Mouse (Mus musculus): ENCODE data around the gene Relb. TPM values are rescaled to one million over a fixed set of nuclear protein-coding genes. Genes with fewer than 3 reads are reported as not detected.

Gene Relb
- 6.4 and 6.6 TPM in 2 replicates for polyA plus RNA-seq (2012; rRNA removed)

DNA sequence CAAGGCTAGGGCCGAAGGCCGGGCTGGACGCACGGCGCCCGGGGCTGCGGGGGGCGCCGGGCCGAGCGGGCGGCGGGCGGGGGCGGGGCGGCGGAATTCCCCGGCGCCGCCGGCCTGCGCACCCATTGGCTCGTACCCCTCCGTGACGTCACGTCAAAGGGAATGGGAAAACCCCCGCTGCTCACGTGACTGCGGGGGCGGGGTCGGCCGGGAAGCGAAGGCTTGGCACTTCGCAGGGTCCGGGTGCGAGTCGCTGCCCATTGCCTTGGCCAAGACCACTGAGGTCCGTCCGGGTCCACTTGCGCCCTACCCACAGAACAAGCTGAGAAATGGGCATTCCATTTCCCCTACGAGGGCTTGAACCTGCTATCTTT is at the start of gene Relb:
Gene Relb (minus strand): TSS at position 78 of the 374 bp plus-strand sequence.
- peak within 1 kb of the TSS; percentile 57 for H3K4me3 ChIP-seq (ENCODE audit: insufficient read depth, low read length)
- TF ChIP-seq POLR2A (IDR thresholded peaks at IDR 0.05; ENCODE audit: extremely low read depth, insufficient read depth, low read length) (peak; percentile 34; the same call in 1 of the 2 replicates), CTCF (IDR thresholded peaks at IDR 0.05; ENCODE audit: extremely low read depth, insufficient read depth, low read length) (no peak)
- no peak within 1 kb of the TSS; the same call in 1 of the 2 replicates for H3K27ac ChIP-seq (ENCODE audit: insufficient read depth, low read length)
- H3K4me1 ChIP-seq (ENCODE audit: control insufficient read depth, insufficient read depth, low read length) = no peaks in the 10 kb centered on the region

DNA sequence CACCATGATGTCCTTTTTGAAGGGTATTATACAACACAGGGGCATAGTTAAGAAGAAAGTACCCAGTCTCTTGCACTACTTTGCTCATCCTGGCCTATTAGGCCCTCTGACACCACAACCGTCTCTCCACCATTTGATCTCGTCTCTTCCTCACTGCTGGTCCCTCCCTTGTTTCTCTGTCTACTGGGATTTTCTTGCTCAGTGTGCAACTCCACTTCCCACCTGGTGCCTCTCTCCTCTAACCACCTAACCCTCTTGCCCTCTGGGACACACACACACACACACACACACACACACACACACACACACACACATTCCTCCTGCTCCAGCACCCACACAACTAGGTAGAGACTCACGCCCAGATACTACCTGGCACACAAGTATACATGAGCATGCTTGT is 49.7 kb upstream of the Relb start:
- H3K4me3 ChIP-seq (ENCODE audit: insufficient read depth, low read length) = no peak overlapping the region

DNA sequence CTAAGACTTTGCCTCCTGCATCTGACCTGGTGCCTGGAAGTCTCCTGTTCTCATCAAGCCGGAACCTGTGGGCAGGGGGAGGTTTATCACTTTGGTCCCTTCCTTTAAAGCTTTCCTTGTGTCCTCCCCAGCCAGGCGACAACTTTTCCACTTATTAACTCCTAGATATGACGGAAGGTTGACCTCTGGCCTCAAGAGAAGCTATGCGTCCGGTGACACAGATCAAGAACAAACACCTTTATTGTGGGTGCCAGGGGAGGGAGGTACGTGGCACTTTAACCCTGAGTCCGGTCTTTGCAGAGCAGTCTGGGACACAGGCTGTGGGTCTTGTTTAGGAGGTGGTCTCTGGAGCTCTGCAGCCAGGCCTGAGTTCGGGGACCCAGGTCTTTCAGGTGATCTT is 48.6 kb upstream of the Relb start, which contains the start of gene Apoc2:
Gene Apoc2 (minus strand): TSS at position 70 of the 400 bp plus-strand sequence.
- H3K4me3 ChIP-seq (ENCODE audit: insufficient read depth, low read length) = no peak within 1 kb of the TSS
- TF ChIP-seq POLR2A (IDR thresholded peaks at IDR 0.05; ENCODE audit: extremely low read depth, insufficient read depth, low read length) (no peak), CTCF (IDR thresholded peaks at IDR 0.05; ENCODE audit: extremely low read depth, insufficient read depth, low read length) (no peak)
- no peak within 1 kb of the TSS for H3K27ac ChIP-seq (ENCODE audit: insufficient read depth, low read length)
- H3K4me1 ChIP-seq (ENCODE audit: control insufficient read depth, insufficient read depth, low read length) = no peaks in the 10 kb centered on the region

More for the DNA sequence above, 49.7 kb upstream of the Relb start:
- no peaks in the 10 kb centered on the region for H3K4me1 ChIP-seq (ENCODE audit: control insufficient read depth, insufficient read depth, low read length)
- no peak for TF ChIP-seq POLR2A (IDR thresholded peaks at IDR 0.05; ENCODE audit: extremely low read depth, insufficient read depth, low read length)
- TF ChIP-seq CTCF (IDR thresholded peaks at IDR 0.05; ENCODE audit: extremely low read depth, insufficient read depth, low read length) = no peak
- H3K27ac ChIP-seq (ENCODE audit: insufficient read depth, low read length) = no peak overlapping the region

DNA sequence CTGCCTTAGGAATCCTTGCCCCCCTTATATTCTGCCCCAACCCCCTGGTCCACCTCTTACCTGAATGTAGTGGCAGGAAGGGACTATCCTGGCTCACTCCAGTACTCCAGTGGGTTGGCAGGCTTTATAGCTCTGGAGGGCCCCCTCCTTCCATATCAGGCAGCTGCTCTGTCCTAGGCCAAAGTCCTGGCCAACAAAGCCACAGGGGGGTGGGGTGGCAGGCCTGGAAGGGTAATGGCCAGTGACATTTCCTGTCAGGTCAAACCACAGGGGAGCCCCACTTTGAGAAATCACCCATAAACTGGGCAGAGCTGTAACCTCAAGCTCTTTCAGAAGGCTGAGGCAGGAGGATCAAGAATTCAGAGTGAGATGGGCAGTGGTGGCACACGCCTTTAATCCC is 47.4 kb upstream of the Relb start:
- no peak overlapping the region for H3K4me3 ChIP-seq (ENCODE audit: insufficient read depth, low read length)

DNA sequence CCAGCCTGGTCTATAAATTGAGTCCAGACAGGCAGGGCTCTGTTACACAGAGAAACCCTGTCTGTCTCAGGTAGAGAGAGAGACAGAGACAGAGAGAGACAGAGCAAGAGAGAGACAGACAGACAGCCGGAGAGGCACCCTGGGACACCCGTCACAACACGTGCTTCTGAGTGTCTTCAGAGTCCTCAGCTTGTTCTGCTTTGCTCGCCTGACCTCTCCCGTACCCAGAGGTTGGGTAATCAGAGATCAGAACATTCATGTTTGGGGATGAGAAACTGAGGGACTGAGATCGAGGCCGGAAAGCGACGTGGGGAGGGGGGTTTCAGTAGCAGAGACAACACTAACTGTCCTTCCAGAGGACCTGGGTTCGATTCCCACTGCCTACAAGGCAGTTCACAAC is 46.6 kb upstream of the Relb start:
- TF ChIP-seq CTCF (IDR thresholded peaks at IDR 0.05; ENCODE audit: extremely low read depth, insufficient read depth, low read length) (no peak), POLR2A (IDR thresholded peaks at IDR 0.05; ENCODE audit: extremely low read depth, insufficient read depth, low read length) (no peak)
- H3K4me3 ChIP-seq (ENCODE audit: insufficient read depth, low read length) = no peak overlapping the region
- H3K27ac ChIP-seq (ENCODE audit: insufficient read depth, low read length) = no peak overlapping the region
- no peaks in the 10 kb centered on the region for H3K4me1 ChIP-seq (ENCODE audit: control insufficient read depth, insufficient read depth, low read length)

More for the DNA sequence above, 47.4 kb upstream of the Relb start:
- H3K4me1 ChIP-seq (ENCODE audit: control insufficient read depth, insufficient read depth, low read length) = no peaks in the 10 kb centered on the region
- no peak overlapping the region for H3K27ac ChIP-seq (ENCODE audit: insufficient read depth, low read length)
- TF ChIP-seq POLR2A (IDR thresholded peaks at IDR 0.05; ENCODE audit: extremely low read depth, insufficient read depth, low read length) (no peak), CTCF (IDR thresholded peaks at IDR 0.05; ENCODE audit: extremely low read depth, insufficient read depth, low read length) (no peak)

DNA sequence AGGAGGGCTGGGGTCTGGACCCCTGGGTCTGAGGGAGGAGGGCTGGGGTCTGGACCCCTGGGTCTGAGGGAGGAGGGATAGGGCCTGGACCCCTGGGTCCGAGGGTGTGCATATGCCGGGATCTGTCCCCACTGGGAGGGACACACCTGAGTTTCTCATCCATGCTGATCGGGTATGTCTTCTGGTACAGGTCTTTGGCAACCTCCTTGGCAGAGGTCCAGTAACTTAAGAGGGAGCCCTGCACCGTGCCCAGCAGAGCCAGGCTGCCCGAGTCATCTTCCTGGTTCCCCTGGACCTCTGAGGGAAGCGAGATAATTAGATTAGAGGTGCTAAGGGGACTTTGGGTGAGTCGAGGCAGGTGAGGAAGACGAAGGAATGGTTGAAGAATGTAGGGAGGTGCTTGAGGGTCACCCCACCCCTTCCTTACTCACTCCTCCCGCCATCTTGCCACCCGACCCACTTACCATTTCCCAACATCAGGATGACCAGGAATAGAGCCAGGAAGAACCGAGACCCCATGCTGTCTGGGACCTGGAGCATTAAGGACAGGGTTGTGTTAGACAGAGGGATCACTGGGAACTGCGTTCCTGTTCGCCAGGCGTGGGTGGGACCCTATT is 44.0 kb upstream of the Relb start:
- TF ChIP-seq CTCF (IDR thresholded peaks at IDR 0.05; ENCODE audit: extremely low read depth, insufficient read depth, low read length) (no peak), POLR2A (IDR thresholded peaks at IDR 0.05; ENCODE audit: extremely low read depth, insufficient read depth, low read length) (no peak)
- Histone ChIP-seq H3K4me3 (ENCODE audit: insufficient read depth, low read length) (no peak overlapping the region), H3K27ac (ENCODE audit: insufficient read depth, low read length) (no peak overlapping the region), H3K4me1 (ENCODE audit: control insufficient read depth, insufficient read depth, low read length) (no peaks in the 10 kb centered on the region; the same call in 1 of the 2 replicates)

DNA sequence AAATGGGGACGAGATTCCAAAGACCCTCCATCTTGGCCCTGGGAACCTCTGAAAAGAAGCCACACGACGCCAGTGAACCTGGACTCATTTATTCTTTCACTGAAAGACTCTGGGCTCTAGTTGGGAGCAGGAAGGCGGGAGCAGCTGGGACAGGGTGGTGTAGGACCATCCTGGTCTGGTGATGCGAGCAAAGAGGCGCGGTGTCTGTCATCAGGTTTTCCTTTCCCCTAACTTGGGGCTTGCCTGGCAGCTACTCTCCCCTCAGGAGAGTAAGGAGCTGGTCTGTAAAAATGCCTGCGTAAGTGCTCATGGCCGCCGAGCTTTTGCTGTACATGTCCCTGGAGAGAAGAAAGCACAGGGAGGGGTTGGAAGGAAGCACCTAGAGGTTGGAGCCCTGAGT is 42.3 kb upstream of the Relb start:
- no peak for TF ChIP-seq POLR2A (IDR thresholded peaks at IDR 0.05; ENCODE audit: extremely low read depth, insufficient read depth, low read length)
- no peak for TF ChIP-seq CTCF (IDR thresholded peaks at IDR 0.05; ENCODE audit: extremely low read depth, insufficient read depth, low read length)
- Histone ChIP-seq H3K4me1 (ENCODE audit: control insufficient read depth, insufficient read depth, low read length) (no peaks in the 10 kb centered on the region; the same call in 1 of the 2 replicates), H3K4me3 (ENCODE audit: insufficient read depth, low read length) (no peak overlapping the region), H3K27ac (ENCODE audit: insufficient read depth, low read length) (no peak overlapping the region)

DNA sequence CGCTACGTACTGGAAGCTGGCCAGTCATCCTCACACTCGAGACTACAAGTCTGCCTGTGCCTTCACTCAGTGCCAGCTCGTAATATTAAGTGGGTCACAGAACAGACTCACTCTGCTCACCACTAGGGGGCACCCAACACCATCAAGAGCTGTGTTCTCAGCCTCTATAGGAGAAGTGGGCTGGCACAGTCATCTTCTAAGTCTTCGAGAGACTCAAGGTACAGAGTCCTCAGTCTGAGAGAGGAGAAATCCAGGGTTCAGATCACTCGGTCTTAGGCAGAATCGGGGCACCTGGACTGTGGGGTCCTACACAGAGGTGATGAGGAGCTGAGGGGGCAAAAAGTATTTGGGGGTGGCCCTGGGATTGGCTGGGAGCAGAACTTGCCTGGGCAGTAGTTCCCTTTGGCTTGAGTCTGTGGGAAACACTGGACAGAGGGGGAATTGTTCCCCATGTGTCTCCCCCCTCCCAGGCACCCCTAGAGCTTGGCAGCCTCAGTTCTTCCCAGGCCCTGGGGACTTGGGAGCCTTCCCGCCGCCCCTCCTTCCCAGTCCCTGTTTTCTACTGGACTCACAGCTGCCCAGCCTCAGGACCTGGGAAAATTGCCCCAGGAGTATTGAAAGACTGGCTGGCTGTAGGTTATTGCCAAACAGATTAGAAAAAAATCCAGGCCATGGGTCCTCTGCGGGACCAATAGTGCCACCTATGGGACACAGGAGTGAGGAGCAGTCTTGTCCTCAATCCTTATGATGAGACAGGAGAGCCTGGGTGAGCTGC is 39.9 kb upstream of the Relb start:
- no peak overlapping the region for H3K4me3 ChIP-seq (ENCODE audit: insufficient read depth, low read length)
- TF ChIP-seq POLR2A (IDR thresholded peaks at IDR 0.05; ENCODE audit: extremely low read depth, insufficient read depth, low read length) (no peak), CTCF (IDR thresholded peaks at IDR 0.05; ENCODE audit: extremely low read depth, insufficient read depth, low read length) (peak; percentile 97)

DNA sequence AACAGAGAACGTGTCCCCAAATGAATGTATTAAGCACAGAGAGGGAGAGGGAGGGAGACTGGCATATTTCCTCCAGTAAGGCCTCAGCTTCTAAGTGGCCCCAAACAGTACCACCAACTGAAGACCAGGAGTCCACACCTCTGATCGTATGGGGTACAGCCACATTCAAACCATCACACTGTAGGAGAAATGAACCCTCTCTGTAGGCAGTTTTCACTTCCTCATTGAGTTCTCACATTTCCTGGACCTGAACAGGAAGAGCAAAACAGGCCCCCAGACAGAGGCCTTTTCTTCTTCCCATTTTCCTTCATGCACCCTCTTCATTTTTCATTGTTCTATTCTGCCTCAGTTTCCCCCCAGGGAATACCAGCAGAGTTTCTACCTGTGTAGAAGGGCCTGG is 38.2 kb upstream of the Relb start:
- H3K4me1 ChIP-seq (ENCODE audit: control insufficient read depth, insufficient read depth, low read length) = peaks cover 4% of the 10 kb centered on the region; the same call in 1 of the 2 replicates
- TF ChIP-seq CTCF (IDR thresholded peaks at IDR 0.05; ENCODE audit: extremely low read depth, insufficient read depth, low read length) = no peak
- TF ChIP-seq POLR2A (IDR thresholded peaks at IDR 0.05; ENCODE audit: extremely low read depth, insufficient read depth, low read length) = no peak

More for the DNA sequence above, 39.9 kb upstream of the Relb start:
- Histone ChIP-seq H3K27ac (ENCODE audit: insufficient read depth, low read length) (peak overlapping the region; percentile 53), H3K4me1 (ENCODE audit: control insufficient read depth, insufficient read depth, low read length) (no peaks in the 10 kb centered on the region; the same call in 1 of the 2 replicates)

More for the DNA sequence above, 38.2 kb upstream of the Relb start:
- Histone ChIP-seq H3K4me3 (ENCODE audit: insufficient read depth, low read length) (no peak overlapping the region), H3K27ac (ENCODE audit: insufficient read depth, low read length) (no peak overlapping the region)
